Mouse (Mus musculus): ENCODE data around the gene Fchsd2. TPM values are rescaled to one million over a fixed set of nuclear protein-coding genes. Genes with fewer than 3 reads are reported as not detected.
A peak's percentile ranks its signal among the peaks of the same experiment; 100 is the strongest.
"Not testable (repeated sequence)": the region's sequence is repeated elsewhere in the genome, so short reads cannot be mapped to it uniquely, and the experiment has no call there.

Fchsd2 gene
- polyA plus RNA-seq, 1 experiment from 2014 or later: 19.0 TPM

GRCm38 (mm10) chr7:101133591-101133990, 40.9 kb downstream of the Fchsd2 start:
- Histone ChIP-seq H3K4me3 (no peak overlapping the region), H3K9me3 (replicated peaks) (no peaks in the 10 kb centered on the region), H3K36me3 (0 out of 2 replicates have a peak, but pooled peaks cover 3% of the 10 kb centered on the region), H3K27ac (replicated peaks) (no peak overlapping the region), H3K4me1 (no peaks in the 10 kb centered on the region), H3K27me3 (ENCODE audit: low read depth, poor library complexity, severe bottlenecking) (no peaks in the 10 kb centered on the region)
- 97% methylated on average over 2 of the region's 2 CpGs for WGBS
- DNase-seq (ENCODE audit: low spot score): no peak

GRCm38 (mm10) chr7:101134117-101134516, 41.5 kb downstream of the Fchsd2 start:
- no peak overlapping the region for H3K27ac ChIP-seq (replicated peaks)
- H3K4me3 ChIP-seq: no peak overlapping the region
- H3K9me3 ChIP-seq (replicated peaks): no peaks in the 10 kb centered on the region
- DNase-seq (ENCODE audit: low spot score): no peak
- 0 out of 2 replicates have a peak, but pooled peaks cover under 1% of the 10 kb centered on the region for H3K36me3 ChIP-seq
- H3K27me3 ChIP-seq (ENCODE audit: low read depth, poor library complexity, severe bottlenecking): no peaks in the 10 kb centered on the region
- no peaks in the 10 kb centered on the region for H3K4me1 ChIP-seq
- WGBS: 95% methylated on average over 2 of the region's 2 CpGs

- Histone ChIP-seq H3K4me3 (no peak overlapping the region), H3K9me3 (replicated peaks) (no peaks in the 10 kb centered on the region), H3K27me3 (ENCODE audit: low read depth, poor library complexity, severe bottlenecking) (no peaks in the 10 kb centered on the region), H3K36me3 (peaks cover 24% of the 10 kb centered on the region), H3K4me1 (no peaks in the 10 kb centered on the region), H3K27ac (replicated peaks) (no peak overlapping the region)
- 88% methylated on average over 1 of the region's 1 CpGs for WGBS
- DNase-seq (ENCODE audit: low spot score): no peak
These were observed 46.2 kb downstream of the Fchsd2 start for GRCm38 (mm10) chr7:101138819-101139218.

- Histone ChIP-seq H3K27me3 (ENCODE audit: low read depth, poor library complexity, severe bottlenecking) (no peaks in the 10 kb centered on the region), H3K4me3 (no peak overlapping the region), H3K36me3 (peaks cover 24% of the 10 kb centered on the region), H3K4me1 (no peaks in the 10 kb centered on the region), H3K9me3 (replicated peaks) (no peaks in the 10 kb centered on the region), H3K27ac (replicated peaks) (no peak overlapping the region)
- DNase-seq (ENCODE audit: low spot score): no peak
- WGBS: 83% methylated on average over 2 of the region's 2 CpGs
These were observed 50.2 kb downstream of the Fchsd2 start for GRCm38 (mm10) chr7:101142907-101143306.

DNA sequence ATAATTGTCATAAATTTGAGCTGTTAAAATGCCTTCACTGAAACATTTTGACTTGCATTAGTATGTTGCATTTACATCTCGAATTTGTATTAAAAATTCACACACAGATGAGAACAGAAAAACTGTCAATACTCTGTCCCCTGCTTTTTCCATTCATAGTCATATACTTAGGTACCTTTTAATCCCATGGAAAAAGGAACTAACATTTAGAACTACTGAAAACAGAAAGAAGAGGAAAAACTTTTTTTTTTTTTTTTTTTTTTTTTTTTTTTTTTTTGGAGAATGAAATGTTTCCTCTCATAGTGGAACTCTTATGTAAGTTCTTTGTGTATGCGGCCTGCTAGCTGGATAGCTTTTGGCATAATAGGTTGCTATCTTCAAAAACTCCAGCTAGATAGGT, 51.6 kb downstream of the Fchsd2 start:
- Histone ChIP-seq H3K4me3 (no peak overlapping the region), H3K4me1 (no peaks in the 10 kb centered on the region), H3K36me3 (peaks cover 23% of the 10 kb centered on the region), H3K9me3 (replicated peaks) (no peaks in the 10 kb centered on the region), H3K27me3 (ENCODE audit: low read depth, poor library complexity, severe bottlenecking) (no peaks in the 10 kb centered on the region), H3K27ac (replicated peaks) (no peak overlapping the region)
- WGBS: 95% methylated on average over 2 of the region's 2 CpGs
- no peak for DNase-seq (ENCODE audit: low spot score)

GRCm38 (mm10) chr7:101149039-101149438, 56.4 kb downstream of the Fchsd2 start:
- WGBS: 89% methylated on average over 3 of the region's 3 CpGs
- Histone ChIP-seq H3K36me3 (no peaks in the 10 kb centered on the region; the same call in 1 of the 2 replicates), H3K9me3 (replicated peaks) (no peaks in the 10 kb centered on the region), H3K4me1 (no peaks in the 10 kb centered on the region), H3K27me3 (ENCODE audit: low read depth, poor library complexity, severe bottlenecking) (no peaks in the 10 kb centered on the region), H3K4me3 (no peak overlapping the region), H3K27ac (replicated peaks) (no peak overlapping the region)
- no peak for DNase-seq (ENCODE audit: low spot score)

- H3K27ac ChIP-seq (replicated peaks); H3K4me3 ChIP-seq; H3K9me3 ChIP-seq (replicated peaks); DNase-seq (ENCODE audit: low spot score); H3K27me3 ChIP-seq (ENCODE audit: low read depth, poor library complexity, severe bottlenecking); H3K36me3 ChIP-seq: not testable (repeated sequence)
- H3K4me1 ChIP-seq: peaks cover 20% of the 10 kb centered on the region
- 99% methylated on average over 15 of the region's 15 CpGs for WGBS
These were observed 62.2 kb downstream of the Fchsd2 start for GRCm38 (mm10) chr7:101154883-101155282.

GRCm38 (mm10) chr7:101155284-101155683, 62.6 kb downstream of the Fchsd2 start:
- Histone ChIP-seq H3K9me3 (replicated peaks) (no peaks in the 10 kb centered on the region), H3K27ac (replicated peaks) (no peak overlapping the region), H3K36me3 (no peaks in the 10 kb centered on the region), H3K27me3 (ENCODE audit: low read depth, poor library complexity, severe bottlenecking) (no peaks in the 10 kb centered on the region), H3K4me3 (no peak overlapping the region), H3K4me1 (peaks cover 24% of the 10 kb centered on the region)
- WGBS: 97% methylated on average over 3 of the region's 3 CpGs
- DNase-seq (ENCODE audit: low spot score): no peak

DNA sequence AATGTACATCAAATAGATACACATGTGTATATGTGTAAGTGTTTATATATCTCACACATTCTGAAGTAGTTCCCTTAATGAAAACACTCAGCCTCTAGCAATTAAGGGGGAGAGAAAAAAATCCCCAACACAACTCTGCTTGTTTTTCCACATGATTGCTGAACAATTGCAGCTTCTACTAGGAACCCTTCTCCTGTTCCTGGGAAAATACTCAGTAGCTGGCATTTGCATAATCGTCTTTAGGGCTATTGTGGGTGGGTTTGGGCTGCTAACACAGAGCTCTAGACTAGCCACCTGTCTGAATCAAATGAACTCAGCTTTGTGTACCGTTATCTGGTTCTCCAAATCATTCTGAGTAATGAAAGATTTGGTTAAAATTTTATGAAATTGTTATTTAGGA, 67.6 kb downstream of the Fchsd2 start:
- Histone ChIP-seq H3K9me3 (replicated peaks) (no peaks in the 10 kb centered on the region), H3K4me3 (no peak overlapping the region), H3K27ac (replicated peaks) (peak overlapping the region; percentile 77; the same call in 1 of the 2 replicates), H3K27me3 (ENCODE audit: low read depth, poor library complexity, severe bottlenecking) (no peaks in the 10 kb centered on the region), H3K36me3 (no peaks in the 10 kb centered on the region), H3K4me1 (peaks cover 32% of the 10 kb centered on the region)
- DNase-seq (ENCODE audit: low spot score): no peak
- WGBS: 26% methylated on average over 2 of the region's 2 CpGs

- no peak overlapping the region for H3K27ac ChIP-seq (replicated peaks)
- H3K4me1 ChIP-seq: peaks cover 38% of the 10 kb centered on the region
- DNase-seq (ENCODE audit: low spot score): no peak
- 0 out of 2 replicates have a peak, but pooled peaks cover 2% of the 10 kb centered on the region for H3K36me3 ChIP-seq
- H3K9me3 ChIP-seq (replicated peaks): no peaks in the 10 kb centered on the region
- 97% methylated on average over 1 of the region's 1 CpGs for WGBS
- no peak overlapping the region for H3K4me3 ChIP-seq
- no peaks in the 10 kb centered on the region for H3K27me3 ChIP-seq (ENCODE audit: low read depth, poor library complexity, severe bottlenecking)
These were observed 70.1 kb downstream of the Fchsd2 start for GRCm38 (mm10) chr7:101162781-101163180.

DNA sequence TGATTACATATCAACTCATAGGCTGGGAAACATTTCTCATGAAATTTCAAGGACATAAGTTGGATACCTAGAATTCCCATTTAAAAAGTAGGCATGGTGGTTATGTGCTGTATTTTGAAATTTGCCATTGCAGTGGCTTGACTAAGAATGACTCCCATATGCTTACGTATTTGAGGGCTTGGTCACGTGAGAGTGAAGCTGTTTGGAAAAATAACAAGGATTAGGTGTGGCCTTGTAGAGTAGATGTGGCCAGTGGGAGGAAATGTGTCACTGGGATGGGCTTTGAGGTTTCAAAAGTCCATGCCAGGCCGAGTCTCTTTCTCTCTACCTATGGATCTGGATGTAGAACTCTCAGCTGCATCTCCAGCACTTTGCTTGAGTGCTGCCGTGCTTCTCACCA, 71.2 kb downstream of the Fchsd2 start:
- Histone ChIP-seq H3K9me3 (replicated peaks) (no peaks in the 10 kb centered on the region), H3K4me1 (peaks cover 38% of the 10 kb centered on the region), H3K36me3 (0 out of 2 replicates have a peak, but pooled peaks cover 2% of the 10 kb centered on the region), H3K27ac (replicated peaks) (no peak overlapping the region), H3K4me3 (no peak overlapping the region), H3K27me3 (ENCODE audit: low read depth, poor library complexity, severe bottlenecking) (no peaks in the 10 kb centered on the region)
- WGBS: 83% methylated on average over 4 of the region's 4 CpGs
- DNase-seq (ENCODE audit: low spot score): no peak

- Histone ChIP-seq H3K27me3 (ENCODE audit: low read depth, poor library complexity, severe bottlenecking) (no peaks in the 10 kb centered on the region), H3K4me1 (peaks cover 14% of the 10 kb centered on the region), H3K4me3 (no peak overlapping the region), H3K27ac (replicated peaks) (no peak overlapping the region), H3K9me3 (replicated peaks) (no peaks in the 10 kb centered on the region), H3K36me3 (0 out of 2 replicates have a peak, but pooled peaks cover 2% of the 10 kb centered on the region)
- DNase-seq (ENCODE audit: low spot score): no peak
- WGBS: 22% methylated on average over 2 of the region's 2 CpGs
These were observed 73.9 kb downstream of the Fchsd2 start for GRCm38 (mm10) chr7:101166568-101166967.

DNA sequence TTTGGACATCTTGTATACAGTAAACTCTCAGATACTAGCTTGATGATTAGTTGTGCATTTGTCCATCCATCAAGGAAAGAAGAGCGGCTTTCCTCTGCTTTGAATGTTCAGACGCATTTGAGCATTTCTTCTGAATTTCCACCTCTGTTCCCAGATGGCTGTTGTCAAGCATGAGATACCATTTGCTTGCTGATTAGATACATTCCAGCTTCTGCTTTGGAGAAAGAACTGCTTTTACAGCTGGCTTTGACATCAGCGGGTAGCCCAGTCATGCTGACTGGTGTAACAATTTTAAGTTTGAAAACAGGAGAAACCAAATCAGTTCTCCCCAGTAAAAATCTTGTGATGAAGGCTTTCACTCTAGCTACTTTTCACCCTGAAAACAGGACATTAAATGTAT, 77.8 kb downstream of the Fchsd2 start:
- Histone ChIP-seq H3K4me1 (peaks cover 24% of the 10 kb centered on the region), H3K9me3 (replicated peaks) (no peaks in the 10 kb centered on the region), H3K36me3 (0 out of 2 replicates have a peak, but pooled peaks cover 2% of the 10 kb centered on the region), H3K27ac (replicated peaks) (no peak overlapping the region), H3K27me3 (ENCODE audit: low read depth, poor library complexity, severe bottlenecking) (no peaks in the 10 kb centered on the region), H3K4me3 (no peak overlapping the region)
- no peak for DNase-seq (ENCODE audit: low spot score)
- WGBS: 60% methylated on average over 3 of the region's 3 CpGs

DNA sequence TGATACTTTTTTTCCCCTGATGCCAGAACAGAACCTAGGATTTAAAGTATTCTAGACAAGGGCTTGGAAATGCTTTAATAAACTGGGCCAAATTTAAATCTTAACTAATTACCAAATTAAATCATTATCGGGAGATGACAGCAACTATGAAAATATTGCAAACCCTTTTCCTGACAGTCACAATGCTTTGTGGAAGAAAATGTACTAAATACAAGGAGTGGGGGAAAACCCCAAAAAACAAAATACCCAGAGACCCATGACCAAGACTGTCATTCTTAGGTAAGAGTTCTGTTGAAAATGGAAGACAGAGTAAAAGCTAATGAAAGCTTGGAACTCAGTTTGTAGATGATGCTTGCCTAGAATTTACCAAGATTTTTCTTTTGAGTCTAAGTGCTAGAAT, 78.3 kb downstream of the Fchsd2 start:
- Histone ChIP-seq H3K27me3 (ENCODE audit: low read depth, poor library complexity, severe bottlenecking) (no peaks in the 10 kb centered on the region), H3K27ac (replicated peaks) (no peak overlapping the region), H3K4me1 (peaks cover 24% of the 10 kb centered on the region), H3K36me3 (0 out of 2 replicates have a peak, but pooled peaks cover 2% of the 10 kb centered on the region), H3K9me3 (replicated peaks) (no peaks in the 10 kb centered on the region), H3K4me3 (no peak overlapping the region)
- no peak for DNase-seq (ENCODE audit: low spot score)
- WGBS: 90% methylated on average over 1 of the region's 1 CpGs
